Mouse (Mus musculus): ENCODE results near the gene Stk38.
"Not testable (repeated sequence)": the region's sequence is repeated elsewhere in the genome, so short reads cannot be mapped to it uniquely, and the experiment has no call there.

The Stk38 gene

DNA sequence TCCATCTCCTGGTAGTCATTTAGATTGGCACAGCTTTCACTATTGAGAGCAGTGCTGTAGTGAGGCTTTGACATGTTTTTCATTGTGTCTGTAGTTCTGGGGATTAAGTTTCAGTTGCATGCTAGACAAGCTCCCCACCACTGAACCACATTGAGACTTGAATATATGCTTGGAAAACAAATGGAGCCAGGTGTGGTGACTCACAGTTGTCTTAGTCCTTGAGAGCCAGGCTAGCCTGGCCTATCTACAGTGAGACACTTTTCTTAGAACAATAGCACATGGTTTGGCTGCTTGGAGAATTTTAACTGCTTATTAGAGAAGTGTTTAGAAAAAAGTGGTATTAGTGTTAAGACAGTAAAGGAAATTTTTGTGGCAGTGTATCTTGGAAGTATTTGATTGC, 26.5 kb upstream of the Stk38 start:
- no peak for DNase-seq

DNA sequence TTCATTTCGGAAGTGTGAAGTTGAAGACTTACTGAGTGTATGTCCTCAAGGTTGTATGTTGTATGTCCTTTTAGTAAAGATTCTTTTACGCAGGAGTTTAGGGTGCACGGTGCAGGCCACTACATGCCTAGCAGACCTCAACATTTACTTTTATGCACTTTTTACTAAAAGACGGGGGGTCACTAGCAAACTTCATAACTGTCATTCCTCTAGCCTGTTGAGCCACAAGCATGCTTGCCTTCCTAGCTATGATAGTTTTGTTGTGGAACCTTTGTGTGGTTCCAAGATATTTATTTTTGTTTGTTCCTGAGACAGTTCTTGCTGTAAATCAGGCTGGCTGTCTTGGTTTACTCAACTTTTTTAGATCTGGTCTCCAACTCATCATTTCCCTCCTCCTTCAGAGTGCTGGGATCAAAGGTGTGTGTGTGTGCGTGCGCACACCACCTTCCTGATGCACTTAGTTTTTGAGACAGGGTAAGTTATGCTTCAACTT, 25.8 kb upstream of the Stk38 start:
- no peak for DNase-seq

DNA sequence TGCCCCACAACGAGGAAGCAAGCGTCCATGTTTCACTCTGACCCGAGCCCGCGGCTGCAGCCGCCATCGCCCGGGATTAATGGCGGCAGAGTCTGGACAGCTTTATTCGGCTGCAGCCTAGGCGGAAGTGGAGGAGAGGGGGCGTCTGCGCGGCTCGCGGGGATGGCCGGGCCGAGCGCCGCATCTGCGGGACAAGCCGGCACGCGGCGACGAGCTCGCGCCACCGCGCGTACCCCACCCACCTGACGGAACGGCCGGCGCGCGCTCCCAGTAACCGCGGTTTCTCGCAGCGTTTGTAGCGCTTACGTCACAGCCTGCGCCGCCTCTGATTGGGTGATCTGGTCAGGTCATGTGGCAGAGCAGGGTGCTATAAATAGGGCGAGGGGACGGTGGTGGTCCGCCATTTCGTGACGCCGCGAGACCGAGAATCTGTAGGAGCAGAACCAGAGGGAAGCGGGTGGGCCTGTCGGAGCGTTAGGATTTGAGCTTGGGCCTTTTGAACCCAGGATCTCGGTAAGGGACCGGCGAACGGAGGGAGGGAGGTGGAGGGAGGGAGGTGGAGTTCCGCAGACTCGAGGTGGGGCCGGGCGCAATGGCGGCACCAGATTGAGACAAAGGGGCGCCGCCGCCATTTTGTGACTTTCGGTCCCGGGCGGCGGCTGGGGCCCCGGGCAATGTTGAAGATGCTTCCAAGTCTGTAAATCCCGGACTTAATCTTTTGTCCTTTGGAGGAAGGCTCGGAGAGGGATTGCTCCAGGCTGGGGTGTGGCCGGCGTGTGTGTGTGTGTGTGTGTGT, 24.7 kb upstream of the Stk38 start, which contains the start of gene Srsf3:
Gene Srsf3, plus strand, starts transcription at position 355 of the 796 bp plus-strand sequence.
- peak; percentile 99 for DNase-seq

DNA sequence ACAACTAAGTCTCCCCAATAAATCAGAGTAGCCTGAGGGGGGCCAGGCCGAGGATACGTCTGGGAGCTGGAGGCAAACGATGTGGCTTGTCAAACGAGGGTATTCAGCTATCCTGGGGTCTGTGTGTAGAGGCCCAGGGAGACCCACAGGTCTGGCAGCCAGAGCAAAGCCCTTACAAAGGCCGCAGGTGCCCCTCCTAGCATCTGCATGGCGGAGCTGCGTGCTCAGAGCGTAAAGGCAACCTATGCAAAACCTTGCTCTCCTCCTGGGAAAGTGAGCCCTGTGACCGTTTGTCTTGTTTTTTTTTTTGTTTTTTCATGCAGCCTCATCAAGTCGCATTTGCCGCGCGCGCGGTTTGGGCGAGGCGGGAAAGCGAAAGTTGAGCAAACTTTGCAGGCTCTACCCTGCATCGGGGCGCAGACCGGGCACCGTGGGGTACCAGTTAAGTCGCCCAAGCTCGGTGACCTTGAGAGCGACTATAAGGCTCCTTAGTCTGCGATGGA, 24.0 kb upstream of the Stk38 start:
- DNase-seq: peak; percentile 69

DNA sequence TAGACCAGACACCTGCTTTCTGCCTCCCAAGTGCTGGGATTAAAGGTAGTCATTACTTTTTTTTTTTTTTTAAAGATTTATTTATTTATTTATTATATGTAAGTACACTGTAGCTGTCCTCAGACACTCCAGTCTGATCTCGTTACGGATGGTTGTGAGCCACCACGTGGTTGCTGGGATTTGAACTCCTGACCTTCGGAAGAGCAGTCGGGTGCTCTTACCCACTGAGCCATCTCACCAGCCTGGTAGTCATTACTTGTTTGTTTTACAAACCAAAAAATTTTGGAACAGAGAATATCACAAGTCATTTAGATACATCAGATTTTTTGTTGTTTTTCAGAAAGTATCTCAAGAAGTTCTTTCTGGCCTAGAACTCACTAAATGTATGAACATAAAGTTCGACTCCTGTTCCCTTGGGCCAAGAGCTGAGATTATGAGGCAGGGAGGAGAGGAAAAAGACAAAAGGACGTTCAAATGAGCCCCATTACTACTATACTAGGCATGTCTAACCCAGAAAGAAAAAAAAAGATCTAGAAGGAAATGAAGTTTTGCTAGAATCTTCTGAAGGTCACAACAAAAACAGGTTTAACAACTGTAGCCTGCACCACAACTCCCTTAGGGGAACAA, 23.4 kb upstream of the Stk38 start:
- DNase-seq: not testable (repeated sequence)

DNA sequence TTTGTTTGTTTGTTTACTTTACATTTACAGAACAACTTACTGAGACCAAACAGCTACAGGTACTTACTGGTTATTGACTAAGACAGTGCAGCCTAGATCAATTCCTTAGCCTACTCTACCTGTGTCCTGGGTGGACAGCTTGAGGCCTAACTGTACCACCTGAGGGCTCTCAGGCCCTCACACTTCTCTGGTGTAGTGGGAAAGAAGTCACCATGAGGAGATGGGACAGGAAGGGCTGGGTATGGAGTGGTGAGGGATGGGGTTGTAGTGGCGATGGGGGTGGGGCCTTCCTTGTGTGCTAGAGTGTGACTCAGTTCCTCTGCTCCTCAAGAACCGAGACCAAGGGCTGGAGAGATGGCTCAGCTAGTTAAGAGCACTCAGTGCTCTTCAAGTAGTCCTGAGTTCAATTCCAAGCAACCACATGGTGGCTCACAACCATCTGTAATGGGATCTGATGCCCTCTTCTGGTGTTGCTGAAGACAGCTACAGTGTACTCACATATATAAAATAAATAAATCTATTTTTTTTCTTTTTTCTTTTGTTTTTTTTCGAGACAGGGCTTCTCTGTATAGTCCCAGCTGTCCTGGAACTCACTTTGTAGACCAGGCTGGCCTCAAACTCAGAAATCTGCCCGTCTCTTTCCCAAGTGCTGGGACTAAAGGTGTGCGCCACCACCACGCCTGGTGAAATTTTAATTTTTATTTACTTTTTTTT, 22.7 kb upstream of the Stk38 start:
- no peak for DNase-seq

DNA sequence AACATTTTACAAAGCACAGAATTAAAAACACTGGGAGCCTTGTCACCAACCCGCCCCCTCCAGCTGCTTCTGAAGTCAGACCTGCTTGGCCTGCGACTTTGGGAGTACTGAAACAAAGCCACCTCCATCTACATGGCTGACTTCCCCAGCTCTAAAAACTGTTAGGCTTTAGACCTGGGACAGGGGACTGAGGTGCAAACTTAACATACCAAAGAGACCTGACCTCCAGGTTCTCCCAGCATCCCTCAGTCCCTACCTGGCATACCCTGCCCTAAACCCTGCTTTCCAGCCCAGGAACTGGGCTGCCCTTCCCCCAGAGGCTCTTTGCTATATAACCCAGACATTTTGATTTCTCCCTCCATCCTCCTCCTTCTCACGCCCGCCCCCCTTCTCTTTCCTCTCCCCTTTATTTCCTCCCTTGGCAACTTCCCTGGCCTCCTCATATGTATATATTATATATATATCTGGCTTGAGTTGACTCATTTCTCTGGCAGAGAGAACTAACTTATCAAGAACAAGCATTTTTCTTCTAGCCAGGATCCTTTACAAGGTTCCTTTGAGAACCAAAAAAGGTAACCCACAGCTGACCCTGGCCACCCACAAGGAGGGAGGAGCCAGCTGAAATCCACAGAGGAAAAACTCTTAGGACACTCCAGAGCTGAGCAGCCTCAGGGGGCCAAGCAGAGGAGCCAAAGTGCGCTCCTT, 19.0 kb upstream of the Stk38 start:
- no peak for DNase-seq

DNA sequence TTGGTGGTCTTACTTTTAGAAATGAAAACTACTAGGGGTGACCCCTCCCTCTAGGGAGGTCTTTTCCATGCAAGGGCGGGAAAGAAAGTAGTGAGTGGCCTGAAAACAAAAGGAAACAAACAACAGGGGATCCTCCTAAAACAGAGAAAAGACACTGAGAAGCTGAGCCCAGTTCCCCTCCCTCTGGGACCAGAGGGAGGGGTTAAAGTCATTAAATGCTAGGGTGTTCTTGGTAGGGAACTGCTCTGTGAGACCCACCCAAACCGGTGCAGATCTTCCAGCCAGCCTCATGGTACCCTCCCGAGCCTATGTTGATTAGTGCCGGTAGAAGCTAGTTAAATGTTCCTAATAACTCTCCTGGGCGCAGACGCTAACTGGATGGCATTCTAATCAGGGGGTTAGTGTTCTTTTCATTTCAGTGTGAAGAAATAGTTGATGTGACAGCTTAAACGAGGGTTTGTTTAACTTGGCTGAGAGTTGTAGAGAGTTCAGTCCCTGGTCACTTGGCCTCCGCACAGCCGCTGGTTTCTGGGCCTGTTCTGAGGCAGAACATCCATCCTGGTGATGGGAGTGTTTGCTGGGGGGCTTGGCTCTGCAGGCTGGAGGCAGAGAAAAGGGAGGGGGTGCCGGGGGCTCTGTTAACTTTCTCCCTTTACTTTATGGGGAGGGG, 17.2 kb upstream of the Stk38 start:
- DNase-seq: no peak

DNA sequence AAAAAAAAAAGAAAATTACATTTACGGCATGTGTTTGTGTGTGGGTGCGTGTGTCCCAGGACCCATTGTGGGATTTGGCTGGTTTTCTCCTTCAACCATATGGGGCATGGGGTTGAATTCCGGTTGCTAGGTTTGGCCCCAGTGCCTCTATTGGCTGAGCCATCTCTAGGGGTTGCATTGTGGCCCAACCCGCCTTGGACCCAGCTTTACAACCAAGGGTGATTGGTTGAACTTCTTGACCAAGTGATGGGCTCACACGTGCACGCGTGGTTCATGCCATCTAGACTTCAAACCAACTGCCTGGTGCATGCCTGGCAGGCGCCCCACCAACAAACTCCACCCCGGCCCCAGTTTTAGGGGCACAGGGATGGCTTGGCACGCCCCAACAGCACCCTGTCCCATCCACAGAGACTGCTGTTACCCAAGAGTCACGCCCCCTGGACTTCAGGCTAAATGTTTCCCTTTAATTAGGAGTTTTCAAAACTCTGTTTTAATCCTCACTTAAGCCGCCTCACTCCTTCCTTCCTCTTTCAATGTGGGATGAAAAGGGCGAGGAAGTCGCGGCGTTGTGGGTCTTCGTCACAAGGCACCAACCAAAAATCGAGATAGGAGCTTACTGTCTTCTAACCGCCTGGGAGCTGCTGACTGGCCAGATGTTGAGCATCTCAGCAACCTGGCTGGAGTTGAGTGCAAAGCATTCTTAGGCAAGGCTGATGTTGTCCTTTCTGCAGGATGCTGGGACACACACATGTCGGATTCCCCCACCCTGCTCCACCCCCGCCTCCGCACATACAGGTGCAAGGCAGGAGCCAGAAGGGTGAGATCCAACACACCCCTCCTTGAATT, 16.5 kb upstream of the Stk38 start:
- DNase-seq: no peak

DNA sequence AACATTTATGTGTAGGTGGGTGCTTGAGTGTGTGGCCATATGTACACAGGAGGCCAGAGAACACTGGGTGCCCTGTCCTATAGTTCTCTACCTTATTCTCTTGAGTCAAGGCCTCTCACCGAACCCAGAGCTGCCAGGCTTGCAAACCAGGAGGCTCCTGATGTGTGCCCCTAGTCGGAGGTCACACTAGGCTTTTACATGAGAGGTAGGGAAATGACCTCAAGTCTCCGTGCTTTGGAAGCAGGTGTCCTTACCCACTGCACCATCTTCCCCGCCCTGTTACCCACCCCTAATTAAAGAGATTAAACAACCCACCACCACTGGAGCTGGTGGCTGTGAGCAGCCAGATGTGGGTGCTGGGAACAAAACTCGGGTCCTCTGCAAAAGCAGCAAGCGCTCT, 15.6 kb upstream of the Stk38 start:
- DNase-seq: no peak

DNA sequence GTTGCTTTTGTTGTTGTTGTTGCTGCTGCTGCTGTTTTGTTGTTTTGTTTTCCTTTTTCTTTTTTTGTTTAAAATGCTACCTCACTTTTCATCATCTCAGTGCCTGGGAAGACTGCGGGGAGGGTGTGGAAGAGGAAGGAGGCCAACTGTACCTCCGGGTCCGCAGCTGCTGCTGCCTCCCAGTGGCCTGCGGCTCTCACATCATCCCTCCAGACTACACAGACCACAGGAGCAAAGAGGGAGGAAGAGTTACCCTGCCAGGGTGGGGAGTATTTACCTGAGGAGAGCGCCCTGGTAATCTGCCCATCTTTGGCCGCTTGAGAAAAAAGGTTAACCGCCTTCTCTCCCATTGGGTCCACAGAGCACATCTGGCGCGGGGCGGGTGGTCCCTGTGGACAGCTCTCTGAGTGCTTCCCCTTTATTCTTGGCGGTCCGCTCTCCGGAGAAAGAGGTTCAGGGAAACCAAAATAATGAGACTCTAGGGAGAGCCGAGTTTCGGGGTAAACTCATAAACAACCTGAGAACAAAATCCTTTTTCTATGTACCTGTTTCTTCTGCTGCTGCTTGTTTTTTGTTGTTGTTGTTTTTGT, 14.5 kb upstream of the Stk38 start:
- peak; percentile 43 for DNase-seq

DNA sequence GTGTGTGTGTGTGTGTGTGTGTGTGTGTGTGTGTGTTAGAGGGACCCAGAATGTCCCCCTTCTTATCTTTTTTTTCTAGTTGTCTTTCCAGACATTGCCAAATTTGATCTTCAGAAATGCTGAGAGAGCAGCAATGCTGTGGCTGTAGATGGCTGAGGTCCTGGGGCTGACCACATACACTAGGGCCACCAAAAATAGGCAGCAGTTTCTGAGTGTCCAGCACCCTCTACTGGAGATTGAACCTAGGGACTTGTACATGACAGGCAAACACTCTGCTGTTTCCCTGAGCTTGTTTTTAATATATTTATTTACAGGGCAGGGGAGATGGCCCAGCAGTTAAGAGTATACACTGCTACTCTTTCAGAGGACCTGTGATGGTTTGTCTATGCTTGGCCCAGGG, 12.6 kb upstream of the Stk38 start:
- DNase-seq: no peak

DNA sequence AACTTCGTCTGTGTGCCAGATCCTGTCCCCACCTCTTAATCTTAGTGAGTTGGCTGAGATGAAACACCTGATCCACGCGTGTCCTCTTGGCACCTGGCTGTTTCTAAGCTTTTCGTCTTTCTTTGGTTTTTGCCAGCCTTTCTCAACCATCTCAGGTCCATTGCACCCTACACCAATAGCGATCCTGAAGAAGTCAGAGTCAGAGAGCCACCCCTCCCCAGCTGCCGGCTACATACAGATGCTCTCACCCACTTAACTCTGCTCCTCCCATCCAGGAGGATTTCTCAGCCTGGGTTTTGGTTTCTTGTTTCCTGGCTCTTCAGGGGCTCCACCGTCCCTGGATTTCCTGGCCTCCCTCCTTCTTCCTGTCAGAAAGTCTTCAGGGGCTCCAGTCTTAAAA, 11.6 kb upstream of the Stk38 start:
- DNase-seq: no peak

DNA sequence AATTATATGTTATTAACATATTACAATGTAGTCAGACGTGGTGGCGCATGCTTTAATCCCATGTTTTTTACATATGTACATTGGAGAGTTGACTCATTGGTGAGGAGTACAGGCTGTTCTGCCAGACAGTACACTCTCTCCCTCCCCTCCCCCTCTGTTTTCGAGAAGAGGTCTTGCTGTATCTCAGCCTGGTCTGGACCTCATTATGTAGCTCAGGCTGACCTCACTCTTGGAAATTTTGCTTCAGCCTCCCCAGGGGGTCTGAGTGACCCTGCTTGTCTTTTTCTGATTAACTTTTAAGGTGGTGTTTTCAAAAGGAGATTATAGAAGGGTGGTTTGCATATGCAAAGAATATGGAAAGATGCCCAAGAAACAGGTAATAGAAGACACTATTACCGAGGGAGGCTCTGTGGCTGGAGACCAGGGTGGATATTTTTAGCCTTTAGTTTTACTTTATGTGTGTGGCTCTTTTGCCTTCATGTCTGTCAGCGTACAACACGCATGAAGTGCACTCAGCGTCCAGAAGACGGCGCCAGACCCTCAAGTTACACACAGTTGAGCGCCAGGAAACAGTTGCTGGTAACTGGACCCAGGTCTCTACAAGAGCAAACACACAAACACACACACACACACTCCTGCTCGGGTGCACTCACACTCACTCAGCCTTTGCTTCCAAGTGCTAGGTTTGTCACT, 10.6 kb upstream of the Stk38 start:
- peak; percentile 62 for DNase-seq

DNA sequence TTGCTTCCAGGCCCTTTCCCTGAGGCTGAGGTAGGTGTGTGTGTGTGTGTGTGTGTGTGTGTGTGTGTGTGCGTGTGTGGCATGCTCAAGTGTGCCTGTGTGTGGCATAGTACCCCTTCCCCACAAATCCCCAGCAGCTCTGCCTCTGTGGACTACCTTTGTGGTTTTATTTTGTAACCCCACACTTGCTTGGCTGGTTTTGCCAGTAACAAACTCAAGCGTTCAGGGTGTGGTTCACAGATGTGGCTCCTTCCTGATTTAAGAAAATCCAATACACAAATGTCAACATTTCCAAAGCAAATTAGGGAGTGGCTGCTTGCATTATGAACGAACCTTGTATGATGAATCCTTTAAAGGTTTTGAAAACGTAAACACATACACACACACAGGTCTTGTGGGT, 8.9 kb upstream of the Stk38 start:
- no peak for DNase-seq

DNA sequence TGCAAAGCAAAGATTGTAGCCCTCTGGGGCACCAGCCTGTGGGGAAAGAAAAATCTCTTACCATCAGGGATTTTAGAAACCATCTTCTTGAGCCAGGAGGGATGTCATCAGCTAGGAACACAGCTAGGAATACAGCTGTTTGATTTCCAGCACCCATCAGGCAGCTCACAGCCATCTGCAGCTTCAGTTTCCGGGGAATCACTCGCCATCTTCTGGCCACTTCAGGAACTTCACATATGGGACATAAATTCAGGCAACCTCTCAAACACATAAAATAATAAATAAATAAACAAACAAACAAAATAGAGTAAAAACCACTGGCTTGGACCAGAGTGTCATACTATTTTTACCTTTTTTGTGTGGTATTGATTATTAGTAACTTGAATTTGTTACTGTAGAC, 7.8 kb upstream of the Stk38 start:
- DNase-seq: peak; percentile 56

DNA sequence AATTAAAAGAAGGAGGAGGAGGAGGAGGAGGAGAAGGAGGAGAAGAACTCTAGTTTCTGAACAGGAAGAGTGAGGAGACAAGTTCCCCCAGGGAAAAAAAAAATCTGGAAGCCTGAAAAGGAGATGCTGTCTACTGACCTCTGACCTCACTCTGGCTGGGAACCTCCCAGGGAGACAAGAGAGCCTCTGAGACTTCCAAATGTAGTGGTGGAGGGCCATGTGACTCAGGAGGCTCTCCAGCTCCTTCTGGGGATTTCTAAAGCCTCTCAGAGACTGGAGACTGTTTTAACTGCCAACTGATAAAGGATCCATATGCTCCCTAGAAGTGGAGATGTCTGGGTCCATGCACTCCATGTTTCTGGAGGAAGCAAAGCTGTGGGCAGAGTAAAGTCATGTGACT, 6.4 kb upstream of the Stk38 start:
- DNase-seq: no peak

DNA sequence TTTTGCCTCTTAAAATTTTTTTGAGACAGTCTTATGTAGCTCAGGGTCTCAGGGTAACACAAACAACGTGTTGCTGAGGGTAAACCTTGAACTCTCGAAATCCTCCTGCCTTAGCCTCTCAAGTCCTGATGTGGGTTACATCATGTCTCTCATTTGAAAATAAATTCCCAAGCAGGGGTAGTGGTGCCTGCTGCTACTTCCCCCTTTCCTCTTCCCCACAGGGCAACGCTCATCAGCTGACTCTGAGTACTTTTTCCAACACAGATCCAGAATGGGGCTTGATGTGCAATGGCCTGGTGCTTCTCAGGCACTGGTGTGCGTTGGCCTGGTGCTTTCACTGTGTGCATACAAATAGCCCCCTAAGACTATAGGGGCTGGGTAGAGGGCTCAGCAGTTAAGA, 1.4 kb upstream of the Stk38 start:
- no peak for DNase-seq

DNA sequence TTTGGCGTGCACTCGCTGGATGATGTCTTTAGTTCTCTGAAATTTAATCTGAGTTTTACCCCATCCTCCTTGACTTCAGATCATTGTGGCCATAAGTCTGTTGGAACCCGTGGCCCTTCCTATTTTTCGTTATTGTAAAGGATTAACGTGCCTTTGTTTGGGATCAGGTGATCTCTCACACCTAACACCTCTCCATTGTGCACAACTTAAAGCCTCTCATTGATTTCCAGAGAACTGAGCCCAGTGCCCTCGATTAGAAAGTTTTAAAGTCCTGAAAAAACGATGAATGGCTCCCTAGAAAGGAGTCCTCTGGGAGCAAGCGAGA, 493 bp upstream of the Stk38 start:
- DNase-seq: no peak

DNA sequence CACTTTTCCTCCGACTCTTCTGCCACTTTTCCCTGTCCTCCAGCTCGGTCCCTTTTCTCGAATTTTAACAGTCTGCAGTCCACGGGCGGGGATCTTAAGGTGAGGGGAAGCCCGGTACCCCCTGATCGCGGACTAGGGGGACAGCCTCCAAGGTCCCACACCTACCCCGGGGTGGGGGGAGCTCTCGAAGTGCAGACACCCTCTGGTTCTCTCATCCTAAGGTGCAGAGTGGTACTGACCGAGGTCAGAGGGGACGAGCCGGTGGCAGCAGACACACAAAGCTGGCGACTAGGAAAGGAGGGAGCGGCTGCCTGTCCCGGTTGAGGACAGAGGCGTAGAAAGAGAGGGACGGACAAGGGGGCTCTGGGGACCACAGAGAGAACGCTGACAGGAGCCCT, 553 bp downstream of the Stk38 start:
- DNase-seq: no peak

DNA sequence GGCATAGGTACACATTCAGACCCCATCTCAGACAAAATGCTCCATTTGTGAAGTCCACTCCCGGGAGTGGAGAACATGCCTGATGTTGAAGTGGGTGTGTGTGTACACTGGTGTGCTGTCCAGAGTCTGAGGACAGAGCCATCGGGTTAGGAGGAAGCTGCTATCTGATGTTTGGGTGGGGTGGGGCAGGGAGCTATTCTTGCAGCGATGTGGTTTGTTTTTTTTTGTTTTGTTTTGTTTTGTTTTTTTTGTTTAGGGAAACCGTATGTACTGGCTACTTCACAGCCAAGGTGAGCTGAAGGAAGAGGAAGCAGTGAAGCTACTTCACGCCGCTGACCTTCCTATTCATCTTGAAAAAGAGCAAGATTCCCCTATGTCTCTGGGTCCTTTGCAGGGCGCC, 983 bp downstream of the Stk38 start:
- peak; percentile 60 for DNase-seq
